Mouse (Mus musculus) liver, postnatal 0 days (tissue): ENCODE data around the gene Syne3.

Experiments
- CTCF ChIP-seq: sonication (generic); IDR thresholded peaks from 2 replicates; pipeline ENCODE4 v1.5.1; 2016; ENCODE audit warnings: antibody characterized with exemption, low read depth
- EP300 ChIP-seq: IDR thresholded peaks from 2 replicates; pipeline ENCODE4 v1.6.1; 2016; ENCODE audit warnings: antibody characterized with exemption, low read depth, mild to moderate bottlenecking

GRCm38 (mm10) chr12:104946231-104946630, 63.4 kb downstream of the Syne3 start:
- no peak for TF ChIP-seq CTCF
- TF ChIP-seq EP300, result no peak
